Comparison of ENCODE assay signal across 9 mouse cellular contexts in genomic region chr4:86555035-86555707, GRCm38 (mm10). TPM values are rescaled to one million over a fixed set of nuclear protein-coding genes. Genes with fewer than 3 reads are reported as not detected.
DNase-seq lines count a peak whose midpoint lies in the region; ATAC-seq lines count a peak whose summit lies in the region.
"Had no signal": no experiment of that assay in that cellular context is flagged by ENCODE, and none has a peak within 500 bp of the region (broad histone marks: within the 10 kb centered on the region; RNA-seq: fewer than 3 reads in every experiment).

No protein-coding gene starts in this region.

- H3K4me1 ChIP-seq in heart, embryonic 10.5 days = no peaks in the 10 kb centered on the region
- no peaks in the 10 kb centered on the region for H3K4me1 ChIP-seq in hindbrain, embryonic 15.5 days (replicated peaks)

- H3K27ac ChIP-seq in heart, embryonic 10.5 days = no peak overlapping the region
- no peak overlapping the region for H3K27ac ChIP-seq in hindbrain, embryonic 15.5 days (replicated peaks)

- H3K27me3 ChIP-seq in heart, embryonic 10.5 days (ENCODE audit: insufficient read depth, poor library complexity, severe bottlenecking) = no peaks in the 10 kb centered on the region; the same call in 1 of the 2 replicates
- H3K27me3 ChIP-seq in hindbrain, embryonic 15.5 days = no peaks in the 10 kb centered on the region

- H3K9ac ChIP-seq in hindbrain, embryonic 15.5 days = no peak overlapping the region

- no peak overlapping the region for H3K4me2 ChIP-seq in hindbrain, embryonic 15.5 days

- 25% methylated on average over 6 of the region's 6 CpGs for WGBS in heart, embryonic 10.5 days
- WGBS in hindbrain, embryonic 15.5 days = 27% methylated on average over 6 of the region's 6 CpGs

- ATAC-seq in hindbrain, embryonic 15.5 days (ENCODE audit: low FRiP score, low read depth) = 0 out of 2 replicates have a peak, but pooled peaks have one; percentile 54

- no peaks in the 10 kb centered on the region for H3K36me3 ChIP-seq in heart, embryonic 10.5 days
- H3K36me3 ChIP-seq in hindbrain, embryonic 15.5 days = no peaks in the 10 kb centered on the region

- no peak overlapping the region for H3K4me3 ChIP-seq in heart, embryonic 10.5 days
- no peak overlapping the region for H3K4me3 ChIP-seq in hindbrain, embryonic 15.5 days

- H3K9me3 ChIP-seq in heart, embryonic 10.5 days = no peaks in the 10 kb centered on the region
- H3K9me3 ChIP-seq in hindbrain, embryonic 15.5 days = no peaks in the 10 kb centered on the region

- DNase-seq in heart, adult 18-20 months = peak; percentile 18 to 36
- no peak for DNase-seq in heart, embryonic 10.5 days (ENCODE audit: low spot score)
- DNase-seq in A20 (ENCODE audit: low read depth, low spot score) (peak; percentile 58), ZHBTc4 (ENCODE audit: low read depth, low spot score) (peak; percentile 59)
- DNase-seq in naive thymus-derived CD4-positive, alpha-beta T cell, adult 2 months (ENCODE audit: low read depth) = peak; percentile 54
- DNase-seq in layer of hippocampus, adult 11-12 months (ENCODE audit: low spot score) = no peak
- no peak for DNase-seq in left cerebral cortex, adult 8-10 months (ENCODE audit: low spot score in 2 of 2)

RNA-seq across cellular contexts. Expression of gene Saxo1, which starts 3.0 kb away (rescaled TPM):
- not detected for total RNA-seq in heart, adult 18-20 months (2021)
- not detected in 2 replicates for polyA plus RNA-seq in heart, embryonic 10.5 days (2016; fragmentation: Nextera tagmentation; extraction: Ambion mirVana)
- not detected in 2 replicates for polyA plus RNA-seq in hindbrain, embryonic 15.5 days (2015; fragmentation: Nextera tagmentation; extraction: Ambion mirVana)
- total RNA-seq in left cerebral cortex, adult 8-10 months (2022) = not detected
- polyA plus RNA-seq: liver, embryonic 16.5 days had no signal

RNA-seq across cellular contexts. Expression of gene Rraga, which starts 20.3 kb away (rescaled TPM):
- 10 to 100 TPM; 56.6 to 61.6 TPM for total RNA-seq in heart, adult 18-20 months (2021)
- 32.2 and 50.4 TPM in 2 replicates for polyA plus RNA-seq in heart, embryonic 10.5 days (2016; fragmentation: Nextera tagmentation; extraction: Ambion mirVana)
- 104 and 111 TPM in 2 replicates for polyA plus RNA-seq in hindbrain, embryonic 15.5 days (2015; fragmentation: Nextera tagmentation; extraction: Ambion mirVana)
- 100 to 1,000 TPM; 137 to 150 (median 140) TPM for total RNA-seq in left cerebral cortex, adult 8-10 months (2022)

RNA-seq across cellular contexts. Expression of gene Haus6, which starts 56.7 kb away (rescaled TPM):
- 1 to 10 TPM; 5.6 to 7.6 TPM for total RNA-seq in heart, adult 18-20 months (2021)
- polyA plus RNA-seq in heart, embryonic 10.5 days (2016; fragmentation: Nextera tagmentation; extraction: Ambion mirVana) = 17.3 and 21.2 TPM in 2 replicates
- polyA plus RNA-seq in hindbrain, embryonic 15.5 days (2015; fragmentation: Nextera tagmentation; extraction: Ambion mirVana) = 6.5 and 7.5 TPM in 2 replicates
- 10 to 100 TPM in 3 of 4 experiments, 1 to 10 TPM in 1; 9.0 to 11.0 (median 10.5) TPM for total RNA-seq in left cerebral cortex, adult 8-10 months (2022)

Comparison
In these comparisons a context has a peak if more than half of its experiments do, and no peak if none do; other contexts are left out.
1. DNase-seq: peak in heart, adult 18-20 months (2 of 2), A20 (single experiment), ZHBTc4 (single experiment) and naive thymus-derived CD4-positive, alpha-beta T cell, adult 2 months (single experiment); none in heart, embryonic 10.5 days (single experiment), layer of hippocampus, adult 11-12 months (single experiment) and left cerebral cortex, adult 8-10 months (0 of 2).